ENCODE assay signal across 9 mouse cellular contexts in genomic region chr1:172186401-172187289, GRCm38 (mm10). TPM values are rescaled to one million over a fixed set of nuclear protein-coding genes. Genes with fewer than 3 reads are reported as not detected.
DNase-seq lines count a peak whose midpoint lies in the region; ATAC-seq lines count a peak whose summit lies in the region.
"Had no signal": no experiment of that assay in that cellular context is flagged by ENCODE, and none has a peak within 500 bp of the region (broad histone marks: within the 10 kb centered on the region; RNA-seq: fewer than 3 reads in every experiment).

No protein-coding gene starts in this region.

- H3K27me3 ChIP-seq in heart, embryonic 11.5 days (ENCODE audit: control insufficient read depth, insufficient read depth, low read length) = no peaks in the 10 kb centered on the region

- no peaks in the 10 kb centered on the region for H3K4me1 ChIP-seq in heart, embryonic 11.5 days (ENCODE audit: control insufficient read depth, insufficient read depth, low read length)

- H3K27ac ChIP-seq in heart, embryonic 11.5 days (ENCODE audit: low read depth, low read length) = no peak overlapping the region

- intact Hi-C loops in heart, postnatal 25 days (cut with DNase I) = no loop called here

- no peak overlapping the region for H3K4me2 ChIP-seq in heart, embryonic 11.5 days

- DNase-seq in heart, postnatal 25 days (ENCODE audit: low spot score) = no peak
- DNase-seq in 416B (ENCODE audit: low read depth) (peak; percentile 48), ZHBTc4 (ENCODE audit: low read depth, low spot score) (peak; percentile 29)
- no peak for DNase-seq in adrenal gland, postnatal 25 days
- DNase-seq in right cerebral cortex, postnatal 4 days = no peak
- DNase-seq: thymus, adult 2 months had no signal

- peaks cover 44% of the 10 kb centered on the region for H3K36me3 ChIP-seq in heart, embryonic 11.5 days (ENCODE audit: control insufficient read depth, insufficient read depth, low read length)

- H3K9me3 ChIP-seq in heart, embryonic 11.5 days (replicated peaks; ENCODE audit: control insufficient read depth, low read length) = no peaks in the 10 kb centered on the region

- no peak overlapping the region for H3K4me3 ChIP-seq in heart, embryonic 11.5 days (ENCODE audit: low read depth, low read length)

- WGBS in heart, embryonic 11.5 days (ENCODE audit: insufficient replicate concordance) = 92% methylated on average over 10 of the region's 10 CpGs

- ATAC-seq in heart, embryonic 11.5 days (replicated peaks; ENCODE audit: insufficient number of reproducible peaks, low FRiP score, low TSS enrichment) = 0 out of 2 replicates have a peak, but pooled peaks have one; percentile 22
- 0 out of 2 replicates have a peak, but pooled peaks have one; percentile 30 for ATAC-seq in megakaryocyte, adult 5-6 weeks (ENCODE audit: poor library complexity, severe bottlenecking)
- no peak for ATAC-seq in frontal cortex, adult (ENCODE audit: low TSS enrichment)

- no peak overlapping the region for H3K9ac ChIP-seq in heart, embryonic 11.5 days (ENCODE audit: low read depth, low read length)

RNA-seq across cellular contexts. Expression of gene Pea15a, which starts 20.0 kb away (rescaled TPM):
- polyA plus RNA-seq in heart, embryonic 11.5 days (2014; fragmentation: Nextera tagmentation; extraction: Ambion mirVana) = 121 and 147 TPM in 2 replicates
- 10 to 100 TPM; 65.8 to 70.5 TPM for total RNA-seq in heart, postnatal 25 days (2021)
- 16.1 and 17.5 TPM in 2 replicates for total RNA-seq in megakaryocyte, adult 5-6 weeks (2015)
- 13.6 and 18.5 TPM in 2 replicates for total RNA-seq in megakaryocyte, adult 5-6 weeks (2017)
- total RNA-seq in adrenal gland, postnatal 25 days (2021) = 48.3 and 52.1 TPM in 2 replicates

RNA-seq across cellular contexts. Expression of gene Casq1, which starts 33.0 kb away (rescaled TPM):
- 205 and 230 TPM in 2 replicates for polyA plus RNA-seq in heart, embryonic 11.5 days (2014; fragmentation: Nextera tagmentation; extraction: Ambion mirVana)
- total RNA-seq in heart, postnatal 25 days (2021) = 10 to 100 TPM; 12.6 to 18.0 TPM
- not detected in 2 replicates for total RNA-seq in megakaryocyte, adult 5-6 weeks (2015)
- not detected in 2 replicates for total RNA-seq in megakaryocyte, adult 5-6 weeks (2017)
- 1.00 TPM in 1 of 2 replicates, not detected in the other for total RNA-seq in adrenal gland, postnatal 25 days (2021)

RNA-seq across cellular contexts. Expression of gene Dcaf8, which starts 38.8 kb away (rescaled TPM):
- polyA plus RNA-seq in heart, embryonic 11.5 days (2014; fragmentation: Nextera tagmentation; extraction: Ambion mirVana) = 85.4 and 105 TPM in 2 replicates
- total RNA-seq in heart, postnatal 25 days (2021) = 100 to 1,000 TPM; 109 to 114 TPM
- 18.9 and 19.4 TPM in 2 replicates for total RNA-seq in megakaryocyte, adult 5-6 weeks (2015)
- total RNA-seq in megakaryocyte, adult 5-6 weeks (2017) = 63.9 and 71.6 TPM in 2 replicates
- total RNA-seq in adrenal gland, postnatal 25 days (2021) = 130 and 169 TPM in 2 replicates

Comparison
In these comparisons a context has a peak if more than half of its experiments do, and no peak if none do; other contexts are left out.
1. DNase-seq: peak in 416B (single experiment) and ZHBTc4 (single experiment); none in heart, postnatal 25 days (single experiment), adrenal gland, postnatal 25 days (single experiment) and right cerebral cortex, postnatal 4 days (single experiment).